Mouse (Mus musculus) mesoderm, embryonic 11.5 days (tissue): ENCODE measurements around the gene Vstm5.
A peak's percentile ranks its signal among the peaks of the same experiment; 100 is the strongest.
"Not testable (repeated sequence)": the region's sequence is repeated elsewhere in the genome, so short reads cannot be mapped to it uniquely, and the experiment has no call there.

ENCODE experiments used
- DNase-seq: peaks from one replicate; pipeline ENCODE4 v3.0.0-alpha.2; 2012; ENCODE audit warnings: low read depth, low spot score

Gene Vstm5

DNA sequence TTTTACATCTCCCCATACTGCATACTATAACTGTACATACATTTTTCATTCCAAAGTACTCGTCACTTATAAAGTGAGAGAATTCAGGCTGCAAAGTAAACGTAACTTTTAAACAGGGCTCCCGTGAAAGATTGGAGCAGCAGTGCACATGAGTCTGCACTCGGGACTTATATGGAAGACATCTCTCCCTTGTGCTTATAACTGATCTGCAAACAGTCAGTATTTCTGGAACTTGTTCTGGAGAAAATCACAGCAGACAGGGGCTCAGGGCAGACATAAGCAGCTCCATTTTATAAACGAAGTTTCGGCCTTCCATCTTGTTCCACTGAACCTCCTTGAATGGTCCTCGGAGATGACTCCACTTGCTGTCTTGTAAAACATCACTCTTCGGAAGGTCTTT is 23.1 kb downstream of the Vstm5 start:
- DNase-seq: no peak

DNA sequence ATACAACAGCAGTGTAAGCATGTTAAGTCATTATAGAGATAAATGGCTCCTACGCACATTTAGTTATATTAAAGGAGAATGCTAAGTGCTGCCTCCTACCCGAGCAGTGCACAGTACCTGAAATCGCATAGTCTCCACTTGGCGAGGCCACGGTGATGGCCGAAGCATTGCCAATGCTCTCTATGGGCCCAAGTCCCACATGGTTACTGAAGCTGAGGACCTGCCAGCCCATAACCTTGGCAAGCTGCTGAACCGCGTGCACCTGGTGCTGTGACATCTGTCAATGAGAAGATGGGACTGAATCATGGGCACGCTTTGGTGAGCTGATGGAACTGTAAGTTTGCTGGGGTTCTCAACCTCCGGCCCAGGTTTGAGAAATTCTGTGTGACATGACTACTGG is 24.6 kb downstream of the Vstm5 start:
- no peak for DNase-seq

DNA sequence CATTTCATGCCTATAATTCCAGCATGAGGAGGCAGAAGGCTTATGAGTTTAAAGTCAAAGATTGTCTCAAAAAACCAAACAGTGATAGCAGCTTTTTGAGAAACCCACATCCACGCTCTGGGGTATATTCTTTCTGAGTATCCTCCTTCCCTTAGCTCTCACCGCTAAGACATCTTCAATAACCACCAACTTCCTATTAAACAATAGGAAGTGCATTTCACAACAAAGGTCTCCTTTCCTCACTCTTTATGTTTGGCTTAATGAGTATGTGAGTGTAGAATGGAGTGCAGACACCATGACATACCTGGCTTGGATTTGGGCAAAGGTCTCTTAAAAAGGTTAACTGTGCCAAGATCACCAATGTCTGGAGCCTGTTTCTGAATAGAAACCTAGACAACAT is 35.1 kb downstream of the Vstm5 start:
- no peak for DNase-seq

DNA sequence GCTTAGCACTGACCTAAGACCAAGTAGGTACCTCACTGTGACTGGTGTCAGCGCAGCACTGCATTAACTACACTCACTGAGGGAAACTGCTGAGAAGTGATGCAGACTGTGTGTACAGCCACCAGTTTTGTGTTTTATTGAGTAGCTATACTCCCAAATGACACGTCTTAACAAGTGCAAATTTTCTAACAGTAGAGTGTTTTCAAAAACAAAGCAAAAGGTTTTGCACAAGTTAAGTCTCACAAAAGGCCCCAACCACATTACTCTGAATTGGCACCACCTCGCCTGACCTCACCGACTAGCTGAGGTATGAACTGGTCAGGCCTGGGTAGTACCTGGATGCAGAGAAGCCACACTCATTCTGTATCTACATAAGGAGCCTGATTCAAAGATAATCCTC is 38.0 kb downstream of the Vstm5 start:
- no peak for DNase-seq

DNA sequence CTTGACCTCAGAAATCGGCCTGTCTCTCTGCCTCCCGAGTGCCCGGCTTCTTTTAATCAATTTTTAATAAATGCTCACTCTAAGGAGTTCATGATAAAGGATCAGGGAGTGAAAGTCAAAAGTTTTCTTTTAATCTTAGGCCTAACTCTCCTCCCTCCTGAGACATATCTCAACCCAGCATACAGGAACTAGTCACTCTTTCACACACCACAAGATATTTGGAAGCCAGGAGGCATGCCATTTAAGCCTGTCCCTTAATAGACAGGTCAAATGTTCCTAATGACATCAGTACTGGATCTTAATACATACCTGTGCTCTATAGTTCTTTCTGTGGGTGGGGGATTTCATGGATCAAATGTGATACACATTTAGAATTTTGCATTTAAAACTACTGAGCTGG is 39.5 kb downstream of the Vstm5 start:
- DNase-seq: no peak

DNA sequence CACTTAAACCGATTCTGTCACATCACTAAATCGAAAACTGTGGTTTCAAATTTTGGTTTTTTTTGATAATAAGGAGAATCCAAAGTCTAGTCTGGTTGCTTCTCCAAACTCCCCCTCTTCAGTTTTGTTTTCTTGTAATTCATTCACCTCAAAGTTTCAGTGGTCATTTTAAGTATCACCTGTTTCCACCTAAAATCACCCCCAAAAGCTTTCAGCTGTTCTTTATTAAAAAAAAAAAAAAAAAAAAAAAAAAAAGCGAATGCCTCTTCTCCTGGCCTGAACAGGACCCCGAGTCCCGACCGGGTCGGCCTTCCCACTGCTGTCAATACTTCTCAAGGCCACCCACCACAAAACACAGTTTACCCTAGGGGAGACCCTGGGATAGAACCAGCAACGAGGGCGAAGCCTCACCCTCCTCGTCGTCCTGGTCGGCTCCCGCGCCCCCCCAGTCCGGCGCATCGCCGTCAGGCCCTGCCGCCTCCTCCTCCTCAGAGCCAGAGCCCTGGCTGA is 40.3 kb downstream of the Vstm5 start:
- no peak for DNase-seq

DNA sequence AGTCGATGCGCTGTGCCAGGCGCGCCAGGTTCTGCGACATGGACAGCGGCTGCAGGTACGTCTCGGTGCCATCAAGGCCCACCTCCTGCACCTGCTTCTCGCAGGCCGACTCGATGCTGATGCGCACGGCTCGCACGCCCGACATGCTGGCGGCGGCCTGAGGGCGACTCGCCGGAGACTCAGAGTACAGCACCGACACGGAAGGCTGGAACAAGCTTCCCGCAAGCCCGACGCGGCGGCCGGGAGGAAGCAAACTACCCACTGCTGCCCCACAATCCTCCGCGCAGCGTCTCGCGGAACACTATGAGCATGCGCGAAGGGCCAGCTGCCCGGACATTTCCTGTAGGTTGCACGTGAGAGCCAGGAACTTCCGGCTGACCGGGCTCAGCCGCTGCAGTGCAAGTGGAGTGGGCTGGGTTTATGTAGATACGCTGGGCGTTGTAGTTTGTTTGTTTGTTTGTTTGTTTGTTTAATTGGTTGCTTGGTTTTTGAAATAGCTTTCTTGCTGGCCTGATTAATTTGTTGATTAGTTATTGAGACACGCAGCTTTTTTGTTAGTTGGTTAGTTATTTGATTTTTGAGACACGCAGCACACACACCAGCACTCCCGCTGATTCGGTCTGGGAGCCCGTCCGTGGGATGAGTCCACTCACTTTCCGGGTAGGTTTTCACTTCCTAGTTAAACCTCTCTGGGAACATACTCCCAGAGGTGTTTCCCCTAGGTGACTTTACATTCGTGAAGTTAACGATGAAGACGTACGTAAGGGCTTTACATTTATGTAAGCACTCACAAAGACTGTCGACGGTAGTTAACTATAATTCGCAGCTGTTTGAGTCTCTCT is 41.0 kb downstream of the Vstm5 start, which contains the start of gene Med17:
Gene Med17, minus strand, starts transcription at position 283 of the 842 bp plus-strand sequence.
- DNase-seq: peak; percentile 96

DNA sequence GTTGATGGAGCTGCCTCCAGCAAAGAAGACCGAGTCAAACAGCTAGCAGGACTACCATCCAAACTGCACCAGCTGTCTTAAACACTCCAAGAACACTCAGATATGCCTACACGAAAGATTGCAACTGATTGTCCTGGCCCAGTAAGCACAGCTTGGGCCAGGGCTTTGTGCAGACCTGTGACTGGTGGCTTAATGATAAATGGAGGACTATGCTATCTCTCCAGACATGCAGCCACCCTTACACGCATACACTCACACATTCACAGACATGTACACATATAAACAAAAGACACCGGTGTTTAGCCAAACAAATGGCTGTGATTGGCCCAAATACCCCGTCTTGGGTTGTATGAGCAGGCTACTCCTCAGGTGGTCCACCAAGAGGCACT is 41.6 kb downstream of the Vstm5 start:
- DNase-seq: peak; percentile 6

DNA sequence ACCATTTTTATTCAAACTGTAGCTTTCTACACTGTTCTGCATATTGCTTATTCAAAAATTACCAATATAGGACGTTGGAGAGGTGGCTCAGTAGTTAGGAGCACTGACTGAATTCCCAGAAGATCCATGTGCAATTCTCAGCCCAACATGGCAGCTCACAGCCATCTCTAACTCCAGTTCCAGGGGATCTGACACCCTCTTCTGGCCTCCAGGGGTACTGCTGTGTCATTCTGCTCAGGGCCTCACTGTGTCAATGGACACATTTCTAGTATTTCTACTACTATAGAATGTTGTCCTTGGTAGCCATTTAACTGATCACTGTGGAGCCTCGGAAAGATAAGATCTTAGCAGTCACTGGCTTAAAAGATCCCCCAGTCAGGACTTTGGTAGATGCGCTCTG is 46.6 kb downstream of the Vstm5 start:
- DNase-seq: no peak

DNA sequence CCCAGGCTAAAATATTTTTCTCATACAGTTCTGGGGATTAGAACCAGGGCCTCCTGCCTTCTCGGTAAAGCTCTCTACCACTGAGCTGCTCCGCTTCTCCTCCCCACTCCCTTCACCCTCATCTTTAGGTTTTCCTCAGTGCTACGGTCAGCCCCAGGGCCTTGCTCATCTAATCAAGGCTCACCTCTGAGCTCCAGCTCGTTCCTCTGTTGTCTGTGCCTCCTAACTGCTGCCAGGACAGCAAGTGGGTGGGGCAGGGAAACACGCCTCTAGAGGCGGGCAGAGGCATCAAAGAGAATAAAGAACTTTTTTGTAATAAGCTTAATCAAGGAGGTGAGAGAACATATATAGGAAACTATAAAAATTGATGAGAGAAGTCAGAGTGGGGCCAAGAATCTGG is 49.0 kb downstream of the Vstm5 start:
- no peak for DNase-seq

DNA sequence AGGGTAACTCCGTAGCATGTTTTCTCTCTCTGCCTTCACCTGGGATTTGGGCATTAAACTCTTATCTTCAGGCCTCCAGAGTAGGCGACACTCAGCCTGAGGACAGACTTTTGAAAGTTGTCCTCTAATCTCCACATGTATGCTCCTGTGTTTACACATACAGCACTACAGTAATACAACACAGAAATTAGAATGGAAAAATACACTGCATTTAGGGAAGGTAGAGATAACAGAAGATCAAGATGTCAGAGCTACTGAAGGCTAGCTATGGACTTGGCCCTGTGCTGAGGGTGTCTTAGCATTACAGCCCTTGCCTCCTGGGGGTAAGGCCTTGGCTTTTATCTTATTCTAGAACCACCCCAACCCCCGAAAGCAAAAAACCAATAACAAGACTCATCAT is 49.6 kb downstream of the Vstm5 start:
- DNase-seq: no peak

DNA sequence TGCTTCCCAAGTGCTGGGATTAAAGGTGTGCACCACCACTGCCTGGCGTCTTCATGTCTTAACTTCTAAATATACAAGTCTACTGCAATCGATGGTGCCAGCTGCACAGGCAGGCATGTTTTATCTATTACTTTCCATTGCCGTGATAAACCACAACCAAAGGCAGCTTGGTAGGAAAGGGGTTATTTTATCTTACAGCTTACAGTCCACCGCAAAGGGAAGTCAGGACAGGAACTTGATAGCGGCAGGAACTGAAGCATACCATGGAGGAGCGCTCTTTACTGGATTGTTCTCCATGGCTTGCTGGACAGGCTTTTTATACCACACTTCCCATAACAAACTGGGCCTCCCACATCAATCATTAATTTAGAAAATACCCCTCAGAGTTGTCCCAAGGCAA is 50.4 kb downstream of the Vstm5 start:
- no peak for DNase-seq

DNA sequence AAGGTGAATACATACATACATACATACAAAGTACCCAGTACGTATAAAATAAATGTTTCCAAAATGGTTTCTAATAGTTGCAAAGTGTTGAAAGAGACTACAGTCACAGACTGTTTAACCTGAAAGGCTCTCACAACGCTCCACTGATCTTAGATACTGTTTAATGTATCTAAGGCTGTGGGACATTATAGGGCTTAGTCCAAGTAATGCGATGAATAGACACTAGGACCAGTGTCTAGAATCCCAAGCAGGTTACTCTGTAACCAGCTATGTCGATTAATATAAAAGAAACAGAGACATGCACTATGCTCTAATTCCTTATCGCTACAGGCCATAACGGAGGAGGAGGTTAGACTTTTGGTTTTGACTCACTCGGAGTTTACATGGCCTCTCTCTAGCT is 58.3 kb downstream of the Vstm5 start:
- no peak for DNase-seq

DNA sequence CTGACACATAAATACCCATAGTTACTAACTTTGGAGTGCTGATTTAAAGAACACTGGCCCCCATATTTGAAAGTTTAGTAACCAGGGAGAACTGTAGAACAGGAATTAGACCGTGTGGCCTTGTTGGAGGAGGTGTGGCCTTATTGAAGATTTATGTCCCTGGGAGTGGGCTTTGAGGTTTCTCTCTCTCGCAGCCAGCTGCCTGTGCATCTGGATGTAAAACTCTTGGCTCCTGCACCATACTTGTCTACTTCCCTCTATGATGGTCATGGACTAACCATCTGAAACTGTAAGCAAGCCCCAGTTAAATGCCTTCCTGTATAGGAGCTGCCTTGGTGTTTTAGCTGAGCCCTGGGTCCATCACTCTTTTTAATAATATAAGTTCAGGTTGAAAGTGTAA is 59.6 kb downstream of the Vstm5 start:
- no peak for DNase-seq

DNA sequence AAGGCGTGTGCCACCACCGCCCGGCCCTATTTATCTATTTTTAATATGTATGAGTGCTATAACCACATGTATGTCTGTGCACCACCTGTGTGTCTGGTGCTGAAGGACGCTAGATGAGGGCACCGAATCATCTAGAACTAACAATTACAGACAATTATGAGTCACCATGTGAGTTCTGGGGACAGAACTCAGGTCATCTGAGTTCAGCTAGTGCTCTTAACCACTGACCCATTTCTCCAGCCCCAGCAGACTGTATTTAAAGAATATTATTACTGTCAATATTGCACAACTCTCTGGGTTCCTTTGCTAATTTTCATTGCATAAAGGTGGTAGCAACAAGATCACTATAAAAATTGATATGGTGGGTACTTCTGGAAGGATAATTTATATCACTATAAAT is 61.2 kb downstream of the Vstm5 start:
- DNase-seq: no peak

DNA sequence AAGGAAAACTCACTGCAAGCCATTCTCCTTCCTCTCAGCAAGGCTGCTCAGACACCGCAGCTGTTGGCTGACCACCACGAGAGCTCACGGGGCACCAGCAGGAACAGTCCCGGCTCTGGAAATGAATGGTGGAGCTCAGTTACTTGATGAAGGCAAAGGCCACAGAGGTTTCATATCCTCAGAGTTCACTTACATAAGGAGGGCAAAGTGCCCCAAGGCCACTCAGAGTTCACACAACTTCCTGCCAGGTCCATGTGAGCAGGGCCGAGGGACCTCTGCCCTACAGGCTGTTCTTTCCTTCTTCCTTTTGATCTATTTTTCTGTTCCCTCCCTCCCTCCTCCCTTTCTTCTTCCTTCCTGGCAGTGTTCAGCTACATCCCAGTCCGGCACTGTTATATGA is 62.6 kb downstream of the Vstm5 start:
- no peak for DNase-seq

DNA sequence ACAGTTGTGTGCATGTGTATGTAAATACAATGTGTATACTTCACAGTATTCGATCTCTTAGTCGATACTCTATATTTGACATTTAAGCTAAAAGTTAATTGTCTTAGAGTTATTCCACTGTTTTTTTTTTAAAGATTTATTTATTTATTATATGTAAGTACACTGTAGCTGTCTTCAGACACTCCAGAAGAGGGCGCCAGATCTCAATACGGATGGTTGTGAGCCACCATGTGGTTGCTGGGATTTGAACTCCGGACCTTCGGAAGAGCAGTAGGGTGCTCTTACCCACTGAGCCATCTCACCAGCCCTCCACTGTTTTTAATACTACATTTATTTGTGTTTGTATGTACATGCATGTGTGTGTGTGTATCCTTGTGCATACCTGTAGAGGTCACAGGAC is 63.2 kb downstream of the Vstm5 start:
- not testable (repeated sequence) for DNase-seq

DNA sequence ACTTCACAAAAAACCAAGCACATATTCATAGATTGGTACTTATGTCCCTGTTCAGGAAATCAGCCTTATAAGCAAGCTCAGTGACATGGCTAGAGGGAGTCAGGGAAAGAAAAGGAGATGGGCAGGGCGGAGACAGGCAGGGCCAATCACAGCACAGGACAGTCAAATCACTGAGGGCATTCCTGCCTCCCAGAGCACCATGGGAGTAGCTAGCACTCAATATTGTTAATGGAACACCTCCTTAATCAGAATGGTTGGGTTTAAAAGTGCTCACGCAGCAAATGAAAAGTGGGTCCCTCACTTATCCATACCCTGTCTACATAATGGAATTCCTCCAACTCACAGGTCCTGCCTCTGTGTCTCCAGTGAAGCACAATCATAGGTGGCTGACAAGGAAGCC is 64.0 kb downstream of the Vstm5 start:
- DNase-seq: no peak

DNA sequence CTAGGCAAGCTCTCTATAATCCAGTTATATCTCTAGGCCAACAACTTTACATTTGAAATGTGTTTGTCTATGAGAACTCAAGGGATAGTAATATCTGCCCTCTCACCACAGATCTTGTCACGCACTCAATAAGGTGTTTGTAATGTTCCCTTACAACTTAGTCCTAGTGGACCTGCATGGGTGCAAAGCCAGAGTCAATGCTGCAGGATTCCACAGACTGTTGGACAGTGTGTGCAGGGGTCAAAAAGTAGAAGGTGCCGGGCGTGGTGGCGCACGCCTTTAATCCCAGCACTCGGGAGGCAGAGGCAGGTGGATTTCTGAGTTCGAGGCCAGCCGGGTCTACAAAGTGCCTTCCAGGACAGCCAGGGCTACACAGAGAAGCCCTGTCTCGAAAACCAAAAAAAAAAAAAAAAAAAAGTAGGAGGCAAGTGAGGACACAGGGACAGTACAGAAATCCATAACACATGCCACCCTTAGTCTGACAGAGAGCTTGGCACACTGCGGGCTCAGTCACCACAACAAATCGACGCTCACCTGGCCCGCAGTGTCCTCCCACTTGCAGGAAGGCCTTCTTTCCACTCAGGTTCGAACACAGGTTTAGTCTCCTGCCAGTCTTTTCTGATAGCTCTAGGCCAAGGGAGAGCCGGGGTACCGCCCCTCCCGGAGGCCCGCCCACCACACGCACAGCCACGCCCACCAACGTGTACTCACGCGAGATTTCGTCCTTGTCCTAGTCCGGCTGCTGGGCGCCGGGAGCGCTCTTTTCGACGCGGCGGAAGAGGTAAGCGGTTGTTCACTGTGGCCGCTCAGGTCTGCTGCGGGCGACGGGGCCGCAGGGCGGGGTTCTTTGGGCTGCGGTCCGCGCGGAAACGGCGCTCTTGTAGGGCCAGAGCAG is 66.9 kb downstream of the Vstm5 start, which contains the start of gene Taf1d:
Gene Taf1d, plus strand, starts transcription at position 712 of the 895 bp plus-strand sequence.
- DNase-seq: peak; percentile 96

DNA sequence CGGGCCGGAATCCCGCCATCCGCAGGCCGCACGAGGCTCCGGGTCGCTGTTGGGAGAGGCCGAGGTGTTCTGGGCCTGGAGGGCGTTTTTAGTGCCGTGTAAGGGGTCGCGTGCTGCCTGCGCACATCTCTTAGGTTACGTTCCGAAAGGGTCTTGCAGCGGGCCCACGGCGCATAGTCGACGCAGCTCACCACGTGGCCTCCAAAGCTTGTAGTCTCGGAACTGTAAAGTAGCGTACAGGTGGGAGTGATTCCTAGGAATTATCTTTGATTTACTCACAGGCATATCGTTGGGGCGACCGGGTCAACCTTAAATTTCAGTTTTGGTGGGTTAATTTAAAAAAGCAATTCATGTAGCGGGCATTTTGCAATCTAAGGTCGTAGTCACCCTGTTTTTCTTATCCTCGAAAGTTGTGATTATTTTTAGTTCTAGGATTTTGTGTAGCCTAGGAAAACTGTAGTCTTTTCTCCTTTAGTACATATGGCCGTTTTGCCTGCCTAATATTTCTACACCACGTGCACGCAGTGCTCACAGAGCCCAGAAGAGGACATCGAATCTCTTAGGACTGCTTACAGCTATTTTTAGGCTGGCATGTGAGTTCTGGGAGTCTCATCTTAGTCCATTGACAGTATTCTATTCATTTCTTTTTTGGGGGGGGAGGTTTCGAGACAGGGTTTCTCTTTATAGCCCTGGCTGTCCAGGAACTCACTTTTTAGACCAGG is 67.7 kb downstream of the Vstm5 start, which contains the start of gene 4931406C07Rik:
Gene 4931406C07Rik, minus strand, starts transcription at position 51 of the 722 bp plus-strand sequence.
- DNase-seq: no peak

DNA sequence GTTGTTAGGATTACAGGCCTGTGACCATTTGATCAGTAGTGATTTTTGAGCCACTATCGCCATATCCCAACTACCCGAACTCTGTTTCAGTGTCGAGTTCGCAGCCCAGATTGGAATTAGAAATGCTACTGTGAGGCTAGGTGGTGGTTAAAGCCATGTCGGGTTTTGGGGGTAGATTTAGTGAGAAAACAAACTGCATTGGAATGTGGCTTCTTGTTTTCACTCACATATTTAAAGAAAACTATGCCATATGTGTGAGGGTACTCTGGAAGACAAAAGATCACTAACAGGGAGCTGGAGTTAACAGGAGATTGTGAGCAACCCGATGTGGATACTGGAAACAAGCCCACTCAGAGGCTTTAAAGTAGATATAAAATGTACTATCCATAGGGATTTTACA is 68.4 kb downstream of the Vstm5 start:
- no peak for DNase-seq

DNA sequence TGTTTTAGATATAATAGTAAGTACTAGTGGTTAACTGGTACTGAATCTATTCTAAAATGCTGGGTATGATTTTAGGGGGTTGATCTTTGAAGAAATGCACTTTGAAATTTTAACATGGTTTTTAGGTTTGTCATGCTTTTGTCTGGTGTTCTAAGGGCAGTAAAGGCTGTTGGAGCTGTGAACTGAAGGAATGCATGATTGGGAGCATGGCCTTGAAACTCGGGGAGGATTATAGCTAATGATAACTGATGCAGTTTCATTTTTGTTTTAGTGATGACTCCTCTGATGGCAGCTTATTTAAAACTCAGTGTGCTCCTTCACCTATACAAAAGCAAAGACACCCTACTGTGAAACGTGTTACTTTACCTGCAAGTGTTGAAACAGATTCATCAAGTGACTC is 69.4 kb downstream of the Vstm5 start:
- DNase-seq: no peak
